Mouse (Mus musculus) neural tube, embryonic 15.5 days (tissue): ENCODE measurements at regions not wholly inside any gene's neighbourhood (a gene's known extent, or its start where the extent isn't known, plus 50 kb on each side); places are given as distances from the start of the nearest gene placed in this dataset.

Experiments used
- ATAC-seq: fragments of 200-750 bp; cut with Nextera tagmentation; 2 replicates; pipeline ENCODE4 v1.8.0; 2017; ENCODE audit warnings: mild to moderate bottlenecking, moderate TSS enrichment, moderate library complexity; ENCODE audit not compliant: low FRiP score
- H3K27ac ChIP-seq: fragments of 300-500 bp; sonication (generic); replicated peaks from 2 replicates; pipeline ENCODE4 v1.5.1; 2015; ENCODE audit warnings: mild to moderate bottlenecking, inconsistent platforms
- H3K27me3 ChIP-seq: fragments of 300-500 bp; sonication (generic); replicated peaks from 2 replicates; pipeline ENCODE4 v1.6.1; 2015; ENCODE audit warnings: inconsistent platforms
- H3K36me3 ChIP-seq: fragments of 300-500 bp; sonication (generic); 2 replicates; pipeline ENCODE4 v1.6.1; 2015; ENCODE audit warnings: inconsistent platforms
- H3K4me1 ChIP-seq: fragments of 300-500 bp; sonication (generic); 2 replicates; pipeline ENCODE4 v1.6.1; 2015; ENCODE audit warnings: inconsistent platforms
- H3K4me2 ChIP-seq: fragments of 300-500 bp; sonication (generic); 2 replicates; pipeline ENCODE4 v1.6.1; 2015; ENCODE audit warnings: inconsistent platforms, mild to moderate bottlenecking, moderate library complexity
- H3K4me3 ChIP-seq: fragments of 300-500 bp; sonication (generic); replicated peaks from 2 replicates; pipeline ENCODE4 v1.5.1; 2015; ENCODE audit warnings: mild to moderate bottlenecking, inconsistent platforms
- H3K9ac ChIP-seq: fragments of 300-500 bp; sonication (generic); replicated peaks from 2 replicates; pipeline ENCODE4 v1.6.1; 2015; ENCODE audit warnings: mild to moderate bottlenecking, inconsistent platforms
- H3K9me3 ChIP-seq: fragments of 300-500 bp; sonication (generic); replicated peaks from 2 replicates; pipeline ENCODE4 v1.6.1; 2016; ENCODE audit warnings: inconsistent platforms
- WGBS: fragments of 180-500 bp; shearing (Covaris S2); methylation state at CpG from one replicate; pipeline ENCODE4 v1.1.7; 2015; ENCODE audit warnings: mixed read lengths; 5-methylcytosine and 5-hydroxymethylcytosine counted together

DNA sequence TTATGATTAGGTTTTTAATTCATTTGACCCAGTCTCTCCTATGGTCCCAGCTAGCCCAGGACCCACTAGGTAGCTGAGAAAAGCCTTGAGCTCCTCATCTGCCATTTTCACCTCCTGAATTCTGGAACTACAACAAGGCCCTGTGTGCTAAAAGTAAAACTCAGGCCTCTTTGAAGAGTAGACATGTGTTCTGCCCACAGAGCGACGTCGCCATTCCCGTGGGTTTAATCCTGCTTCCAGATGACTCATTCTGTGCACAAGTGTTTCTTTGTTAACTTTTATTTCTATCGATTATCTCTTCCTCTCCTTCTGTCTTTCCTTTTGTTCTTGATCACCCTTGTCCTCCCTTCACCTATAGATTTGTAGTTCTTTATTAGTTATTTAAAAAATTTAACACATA, 1046.7 kb upstream of the Apob start:
- H3K4me2 ChIP-seq = no peak overlapping the region
- H3K4me3 ChIP-seq = no peak overlapping the region
- no peak overlapping the region for H3K27ac ChIP-seq
- WGBS = 83% methylated on average over 5 of the region's 5 CpGs
- H3K9ac ChIP-seq = no peak overlapping the region
- no peak for ATAC-seq
- H3K36me3 ChIP-seq = no peaks in the 10 kb centered on the region
- no peaks in the 10 kb centered on the region for H3K27me3 ChIP-seq
- H3K4me1 ChIP-seq = no peaks in the 10 kb centered on the region
- no peaks in the 10 kb centered on the region for H3K9me3 ChIP-seq

DNA sequence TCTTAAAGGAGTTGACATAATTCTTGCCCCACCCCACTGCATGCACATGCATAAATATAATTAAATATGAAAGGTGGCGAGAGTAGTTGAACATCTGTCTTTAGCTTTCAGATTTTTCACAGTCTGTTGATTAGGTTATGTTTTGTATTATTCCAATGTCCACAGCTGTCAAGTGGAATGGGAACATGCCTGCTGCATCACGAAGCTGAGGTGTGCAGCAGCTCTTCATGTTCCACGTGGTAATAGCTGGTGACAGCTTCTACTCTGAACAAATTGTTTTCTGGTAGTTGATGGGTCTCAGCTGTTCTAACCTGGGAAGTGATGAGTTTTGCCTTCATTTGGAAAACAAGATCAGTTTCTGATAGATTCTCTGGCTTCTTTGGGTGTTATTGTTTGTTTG, 1020.8 kb upstream of the Apob start:
- Histone ChIP-seq H3K4me3 (no peak overlapping the region), H3K9me3 (no peaks in the 10 kb centered on the region), H3K4me1 (no peaks in the 10 kb centered on the region), H3K9ac (no peak overlapping the region), H3K27me3 (no peaks in the 10 kb centered on the region), H3K36me3 (no peaks in the 10 kb centered on the region), H3K4me2 (no peak overlapping the region), H3K27ac (no peak overlapping the region)
- 80% methylated on average over 3 of the region's 3 CpGs for whole genome bisulfite sequencing
- no peak for ATAC-seq

- H3K9me3 ChIP-seq = no peaks in the 10 kb centered on the region
- ATAC-seq = no peak
- 81% methylated on average over 4 of the region's 4 CpGs for WGBS
Measured at GRCm38 (mm10) chr12:6984664-6985063, 992.8 kb upstream of the Apob start.

DNA sequence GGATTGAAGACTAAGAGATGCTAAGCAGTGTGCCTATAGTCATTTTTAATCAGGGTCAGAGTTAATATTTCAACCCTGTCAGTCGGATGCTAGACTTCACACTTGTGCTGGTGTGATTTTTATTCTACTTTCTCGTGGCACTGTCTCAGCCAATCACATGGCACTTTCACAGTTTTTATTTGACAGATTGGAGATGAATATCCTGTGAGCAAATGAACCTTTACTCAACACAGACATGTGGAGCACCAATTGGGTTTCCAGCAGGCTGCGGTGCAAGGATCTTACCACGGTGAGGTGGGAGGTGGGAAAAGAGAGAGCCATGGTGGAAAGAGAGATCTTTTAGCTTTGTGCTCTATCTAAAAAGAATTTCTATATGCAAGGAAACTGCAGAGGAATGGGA, 949.0 kb upstream of the Apob start:
- Histone ChIP-seq H3K4me1 (no peaks in the 10 kb centered on the region), H3K9me3 (no peaks in the 10 kb centered on the region), H3K9ac (no peak overlapping the region), H3K27ac (no peak overlapping the region), H3K36me3 (no peaks in the 10 kb centered on the region), H3K4me3 (no peak overlapping the region), H3K27me3 (no peaks in the 10 kb centered on the region), H3K4me2 (no peak overlapping the region)
- ATAC-seq = no peak
- 86% methylated on average over 4 of the region's 4 CpGs for WGBS

More at GRCm38 (mm10) chr12:6984664-6985063, 992.8 kb upstream of the Apob start:
- H3K9ac ChIP-seq = no peak overlapping the region
- H3K4me2 ChIP-seq = no peak overlapping the region
- H3K4me1 ChIP-seq = no peaks in the 10 kb centered on the region
- no peaks in the 10 kb centered on the region for H3K27me3 ChIP-seq
- H3K36me3 ChIP-seq = no peaks in the 10 kb centered on the region
- no peak overlapping the region for H3K4me3 ChIP-seq
- no peak overlapping the region for H3K27ac ChIP-seq

DNA sequence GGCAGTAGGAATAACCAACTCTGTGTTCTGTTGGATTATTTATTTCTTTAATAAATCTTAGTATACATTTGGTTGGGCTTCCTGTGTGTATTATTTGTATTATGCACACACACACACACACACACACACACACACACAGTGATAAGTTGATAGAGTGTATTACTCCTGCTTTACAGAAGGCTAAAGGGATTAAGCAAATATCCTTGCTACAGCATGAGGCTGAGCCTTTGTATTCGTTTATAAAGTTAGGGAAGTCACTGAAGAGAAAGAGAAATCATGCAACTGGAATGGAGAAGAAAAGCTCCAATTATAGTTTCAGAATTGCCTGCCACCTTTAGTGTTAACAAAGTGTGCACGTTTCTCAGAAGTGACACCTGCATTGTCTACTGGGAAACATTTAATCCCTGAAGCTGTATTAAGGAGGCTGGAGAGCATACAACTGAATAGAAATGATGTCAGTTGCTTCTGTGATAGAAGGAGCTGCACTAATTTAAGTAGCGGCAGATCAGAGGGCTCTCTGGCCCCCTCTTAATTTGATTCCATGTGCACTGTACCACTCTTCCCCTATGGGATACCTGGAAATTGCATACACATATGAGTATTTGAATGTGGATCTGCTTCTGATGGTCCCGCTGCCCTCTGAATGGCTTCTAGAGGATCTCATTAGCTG, 947.9 kb upstream of the Apob start:
- no peaks in the 10 kb centered on the region for H3K9me3 ChIP-seq
- H3K9ac ChIP-seq = no peak overlapping the region
- H3K4me1 ChIP-seq = no peaks in the 10 kb centered on the region
- H3K27ac ChIP-seq = no peak overlapping the region
- no peak overlapping the region for H3K4me2 ChIP-seq
- no peak for ATAC-seq
- H3K4me3 ChIP-seq = no peak overlapping the region
- WGBS = 49% methylated on average over 4 of the region's 4 CpGs
- H3K36me3 ChIP-seq = no peaks in the 10 kb centered on the region
- H3K27me3 ChIP-seq = no peaks in the 10 kb centered on the region

DNA sequence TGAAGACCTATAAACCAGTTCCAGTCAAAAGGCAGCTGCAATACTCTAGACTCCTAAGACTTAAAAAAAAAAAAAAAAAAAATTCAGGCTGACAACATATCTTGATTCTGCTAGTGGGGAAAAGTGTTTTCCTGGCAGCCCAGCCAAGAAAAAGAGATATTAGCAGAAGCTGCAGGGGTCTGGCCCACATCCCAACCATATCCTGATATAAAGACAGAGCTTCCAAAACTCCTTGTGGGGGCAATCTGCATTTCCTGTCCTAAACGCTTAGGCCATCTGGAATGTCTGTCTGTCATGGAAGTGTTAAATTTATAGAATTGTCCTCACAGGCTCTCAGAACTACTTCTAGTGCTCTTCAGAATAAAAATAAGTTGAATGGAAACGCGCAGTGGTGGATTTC, 926.7 kb upstream of the Apob start:
- Histone ChIP-seq H3K27me3 (no peaks in the 10 kb centered on the region), H3K27ac (no peak overlapping the region), H3K9ac (no peak overlapping the region), H3K9me3 (no peaks in the 10 kb centered on the region), H3K4me1 (no peaks in the 10 kb centered on the region), H3K4me3 (no peak overlapping the region), H3K4me2 (no peak overlapping the region), H3K36me3 (no peaks in the 10 kb centered on the region)
- WGBS = 74% methylated on average over 3 of the region's 3 CpGs
- ATAC-seq = no peak

DNA sequence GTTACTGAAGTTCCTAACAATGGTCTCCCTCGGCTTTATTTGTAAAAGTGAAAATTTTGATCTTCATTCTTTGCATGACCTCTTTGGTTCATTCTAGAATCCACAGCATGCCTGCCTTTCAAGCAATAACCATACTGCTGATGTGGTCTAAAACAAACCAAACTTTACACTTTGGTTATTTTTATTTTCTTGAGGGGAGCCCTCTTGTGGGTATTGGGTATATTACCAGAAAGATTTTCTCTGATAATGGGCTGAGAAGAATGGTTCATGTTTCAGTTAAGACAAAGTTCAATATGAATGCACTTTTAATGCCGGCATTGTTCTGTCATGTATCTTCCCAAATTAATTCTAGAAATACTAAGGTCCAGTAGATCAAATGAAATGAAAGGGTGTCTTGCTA, 922.9 kb upstream of the Apob start:
- no peak for ATAC-seq
- Histone ChIP-seq H3K9me3 (no peaks in the 10 kb centered on the region), H3K9ac (no peak overlapping the region), H3K4me1 (no peaks in the 10 kb centered on the region), H3K27ac (no peak overlapping the region), H3K27me3 (no peaks in the 10 kb centered on the region), H3K4me2 (no peak overlapping the region), H3K4me3 (no peak overlapping the region), H3K36me3 (no peaks in the 10 kb centered on the region)
- WGBS = 86% methylated on average over 2 of the region's 2 CpGs

- no peak overlapping the region for H3K27ac ChIP-seq
- H3K9ac ChIP-seq = no peak overlapping the region
- no peak overlapping the region for H3K4me2 ChIP-seq
- no peaks in the 10 kb centered on the region for H3K36me3 ChIP-seq
- no peaks in the 10 kb centered on the region for H3K9me3 ChIP-seq
- H3K4me3 ChIP-seq = no peak overlapping the region
- WGBS = 61% methylated on average over 4 of the region's 4 CpGs
- ATAC-seq = no peak; the same call in 1 of the 2 replicates
- H3K4me1 ChIP-seq = no peaks in the 10 kb centered on the region
- H3K27me3 ChIP-seq = no peaks in the 10 kb centered on the region
Measured at GRCm38 (mm10) chr12:7094582-7094981, 882.9 kb upstream of the Apob start.

GRCm38 (mm10) chr12:7095440-7095839, 882.0 kb upstream of the Apob start:
- H3K27me3 ChIP-seq = no peaks in the 10 kb centered on the region
- no peaks in the 10 kb centered on the region for H3K4me1 ChIP-seq
- no peak overlapping the region for H3K9ac ChIP-seq
- H3K4me2 ChIP-seq = no peak overlapping the region
- H3K27ac ChIP-seq = no peak overlapping the region
- H3K36me3 ChIP-seq = no peaks in the 10 kb centered on the region
- no peaks in the 10 kb centered on the region for H3K9me3 ChIP-seq
- WGBS = 38% methylated on average over 1 of the region's 1 CpGs
- no peak overlapping the region for H3K4me3 ChIP-seq
- ATAC-seq = no peak

DNA sequence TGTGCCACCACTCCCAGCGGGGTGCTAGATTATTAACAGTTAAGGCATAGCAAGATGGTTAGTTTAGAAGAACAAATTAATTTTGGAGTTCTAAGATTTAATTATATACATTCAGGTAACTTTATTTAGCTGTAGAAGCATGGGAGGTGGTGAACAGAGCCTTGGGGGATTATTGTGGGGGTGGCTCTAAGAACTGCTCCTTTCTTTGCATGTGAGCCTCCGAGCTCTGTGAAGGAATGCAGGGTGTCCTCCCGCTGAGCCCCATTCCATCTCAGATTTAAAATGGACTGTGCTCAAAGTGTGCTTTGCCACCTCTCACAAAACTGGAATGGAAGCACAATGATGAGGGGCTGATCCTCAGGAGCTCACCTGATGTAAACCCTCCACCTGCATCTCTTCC, 881.2 kb upstream of the Apob start:
- 87% methylated on average over 3 of the region's 3 CpGs for WGBS
- Histone ChIP-seq H3K9me3 (no peaks in the 10 kb centered on the region), H3K27ac (no peak overlapping the region), H3K27me3 (no peaks in the 10 kb centered on the region), H3K9ac (no peak overlapping the region), H3K4me2 (no peak overlapping the region), H3K4me1 (no peaks in the 10 kb centered on the region), H3K4me3 (no peak overlapping the region), H3K36me3 (no peaks in the 10 kb centered on the region)
- no peak for ATAC-seq

DNA sequence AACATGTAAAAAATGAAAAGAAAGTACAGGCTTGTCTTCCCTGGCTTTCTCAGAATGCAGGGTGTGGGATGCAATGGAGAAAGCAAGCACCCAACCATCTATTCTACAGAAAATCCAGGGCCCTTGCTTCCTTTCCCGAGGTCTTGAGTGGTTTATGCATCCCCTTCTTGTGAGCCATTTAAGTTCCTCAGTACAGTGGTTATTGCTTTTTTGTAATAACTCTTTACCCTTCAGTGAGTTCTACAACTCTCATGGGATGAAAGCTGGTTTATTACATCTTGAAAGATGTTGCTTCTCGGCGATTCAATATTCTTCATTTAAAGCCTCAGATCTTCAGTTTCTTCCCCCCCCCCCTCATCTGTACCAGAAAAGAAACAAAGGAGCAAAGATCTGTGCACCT, 838.4 kb upstream of the Apob start:
- 52% methylated on average over 3 of the region's 3 CpGs for WGBS
- H3K4me3 ChIP-seq = no peak overlapping the region
- ATAC-seq = peak; percentile 61; the same call in 1 of the 2 replicates

More for the DNA sequence above, 838.4 kb upstream of the Apob start:
- Histone ChIP-seq H3K4me2 (no peak overlapping the region), H3K9ac (no peak overlapping the region), H3K4me1 (no peaks in the 10 kb centered on the region), H3K9me3 (no peaks in the 10 kb centered on the region), H3K27ac (0 out of 2 replicates have a peak overlapping the region, but pooled peaks have one; percentile 41), H3K36me3 (no peaks in the 10 kb centered on the region), H3K27me3 (no peaks in the 10 kb centered on the region)
